Mouse (Mus musculus): ENCODE results near the gene Cabp4. TPM values are rescaled to one million over a fixed set of nuclear protein-coding genes. Genes with fewer than 3 reads are reported as not detected.

Gene Cabp4
- polyA plus RNA-seq, 1 experiment from 2014 or later: not detected

GRCm38 (mm10) chr19:4169810-4170209, 26.0 kb upstream of the Cabp4 start:
- Histone ChIP-seq H3K9me3 (ENCODE audit: control insufficient read depth, low read length) (no peaks in the 10 kb centered on the region), H3K4me3 (ENCODE audit: low read depth, low read length) (peak overlapping the region; percentile 33), H3K4me2 (ENCODE audit: low read length) (peak overlapping the region; percentile 69), H3K27ac (ENCODE audit: low read depth) (peak overlapping the region; percentile 81), H3K36me3 (ENCODE audit: control insufficient read depth, insufficient read depth, low read length) (no peaks in the 10 kb centered on the region), H3K4me1 (replicated peaks; ENCODE audit: control insufficient read depth, insufficient read depth, low read length) (peaks cover 6% of the 10 kb centered on the region; the same call in 1 of the 2 replicates), H3K9ac (ENCODE audit: low read length) (peak overlapping the region; percentile 60), H3K27me3 (replicated peaks; ENCODE audit: control insufficient read depth, insufficient read depth, low read length) (no peaks in the 10 kb centered on the region)
- ATAC-seq (replicated peaks; ENCODE audit: low FRiP score, low TSS enrichment, low read depth) (peak; percentile 54), DNase-seq (ENCODE audit: low spot score) (no peak)
- 6% methylated on average over 27 of the region's 27 CpGs for WGBS

- ATAC-seq (replicated peaks; ENCODE audit: low FRiP score, low TSS enrichment, low read depth) (peak; percentile 95), DNase-seq (ENCODE audit: low spot score) (peak; percentile 99)
- WGBS: under 1% methylated on average over 43 of the region's 43 CpGs
- Histone ChIP-seq H3K36me3 (ENCODE audit: control insufficient read depth, insufficient read depth, low read length) (no peaks in the 10 kb centered on the region), H3K27me3 (replicated peaks; ENCODE audit: control insufficient read depth, insufficient read depth, low read length) (no peaks in the 10 kb centered on the region), H3K27ac (ENCODE audit: low read depth) (peak overlapping the region; percentile 81), H3K9ac (ENCODE audit: low read length) (peak overlapping the region; percentile 60), H3K4me1 (replicated peaks; ENCODE audit: control insufficient read depth, insufficient read depth, low read length) (peaks cover 6% of the 10 kb centered on the region; the same call in 1 of the 2 replicates), H3K9me3 (ENCODE audit: control insufficient read depth, low read length) (no peaks in the 10 kb centered on the region), H3K4me2 (ENCODE audit: low read length) (peak overlapping the region; percentile 69), H3K4me3 (ENCODE audit: low read depth, low read length) (peak overlapping the region; percentile 33)
Observed at GRCm38 (mm10) chr19:4169378-4169784, 25.5 kb upstream of the Cabp4 start.

GRCm38 (mm10) chr19:4166678-4167476, 23.0 kb upstream of the Cabp4 start:
- ATAC-seq (replicated peaks; ENCODE audit: low FRiP score, low TSS enrichment, low read depth) (no peak), DNase-seq (ENCODE audit: low spot score) (no peak)
- Histone ChIP-seq H3K36me3 (ENCODE audit: control insufficient read depth, insufficient read depth, low read length) (0 out of 2 replicates have a peak, but pooled peaks cover under 1% of the 10 kb centered on the region), H3K27me3 (replicated peaks; ENCODE audit: control insufficient read depth, insufficient read depth, low read length) (no peaks in the 10 kb centered on the region), H3K27ac (ENCODE audit: low read depth) (no peak overlapping the region), H3K4me1 (replicated peaks; ENCODE audit: control insufficient read depth, insufficient read depth, low read length) (peaks cover 19% of the 10 kb centered on the region), H3K4me2 (ENCODE audit: low read length) (no peak overlapping the region), H3K9me3 (ENCODE audit: control insufficient read depth, low read length) (no peaks in the 10 kb centered on the region), H3K9ac (ENCODE audit: low read length) (no peak overlapping the region), H3K4me3 (ENCODE audit: low read depth, low read length) (no peak overlapping the region)
- 78% methylated on average over 9 of the region's 9 CpGs for WGBS

GRCm38 (mm10) chr19:4164721-4165120, 20.9 kb upstream of the Cabp4 start:
- Histone ChIP-seq H3K9ac (ENCODE audit: low read length) (no peak overlapping the region), H3K27ac (ENCODE audit: low read depth) (no peak overlapping the region), H3K27me3 (replicated peaks; ENCODE audit: control insufficient read depth, insufficient read depth, low read length) (no peaks in the 10 kb centered on the region), H3K9me3 (ENCODE audit: control insufficient read depth, low read length) (no peaks in the 10 kb centered on the region), H3K4me3 (ENCODE audit: low read depth, low read length) (no peak overlapping the region), H3K36me3 (ENCODE audit: control insufficient read depth, insufficient read depth, low read length) (peaks cover 17% of the 10 kb centered on the region), H3K4me2 (ENCODE audit: low read length) (no peak overlapping the region), H3K4me1 (replicated peaks; ENCODE audit: control insufficient read depth, insufficient read depth, low read length) (peaks cover 12% of the 10 kb centered on the region)
- DNase-seq (ENCODE audit: low spot score): no peak
- ATAC-seq (replicated peaks; ENCODE audit: low FRiP score, low TSS enrichment, low read depth): no peak
- 85% methylated on average over 2 of the region's 2 CpGs for WGBS

GRCm38 (mm10) chr19:4164100-4164499, 20.3 kb upstream of the Cabp4 start:
- WGBS: 72% methylated on average over 3 of the region's 3 CpGs
- no peak overlapping the region for H3K9ac ChIP-seq (ENCODE audit: low read length)
- ATAC-seq (replicated peaks; ENCODE audit: low FRiP score, low TSS enrichment, low read depth) (no peak), DNase-seq (ENCODE audit: low spot score) (no peak)
- no peaks in the 10 kb centered on the region for H3K27me3 ChIP-seq (replicated peaks; ENCODE audit: control insufficient read depth, insufficient read depth, low read length)
- peaks cover 23% of the 10 kb centered on the region for H3K36me3 ChIP-seq (ENCODE audit: control insufficient read depth, insufficient read depth, low read length)
- peaks cover 12% of the 10 kb centered on the region for H3K4me1 ChIP-seq (replicated peaks; ENCODE audit: control insufficient read depth, insufficient read depth, low read length)
- no peak overlapping the region for H3K4me3 ChIP-seq (ENCODE audit: low read depth, low read length)
- no peak overlapping the region for H3K4me2 ChIP-seq (ENCODE audit: low read length)
- H3K27ac ChIP-seq (ENCODE audit: low read depth): no peak overlapping the region
- no peaks in the 10 kb centered on the region for H3K9me3 ChIP-seq (ENCODE audit: control insufficient read depth, low read length)

GRCm38 (mm10) chr19:4163543-4163887, 19.7 kb upstream of the Cabp4 start:
- Histone ChIP-seq H3K36me3 (ENCODE audit: control insufficient read depth, insufficient read depth, low read length) (peaks cover 28% of the 10 kb centered on the region), H3K27ac (ENCODE audit: low read depth) (peak overlapping the region; percentile 19; the same call in 1 of the 2 replicates), H3K4me2 (ENCODE audit: low read length) (peak overlapping the region; percentile 89), H3K4me1 (replicated peaks; ENCODE audit: control insufficient read depth, insufficient read depth, low read length) (peaks cover 12% of the 10 kb centered on the region), H3K4me3 (ENCODE audit: low read depth, low read length) (peak overlapping the region; percentile 81), H3K27me3 (replicated peaks; ENCODE audit: control insufficient read depth, insufficient read depth, low read length) (no peaks in the 10 kb centered on the region), H3K9me3 (ENCODE audit: control insufficient read depth, low read length) (no peaks in the 10 kb centered on the region), H3K9ac (ENCODE audit: low read length) (peak overlapping the region; percentile 70)
- DNase-seq (ENCODE audit: low spot score): no peak
- peak; percentile 4; the same call in 1 of the 2 replicates for ATAC-seq (replicated peaks; ENCODE audit: low FRiP score, low TSS enrichment, low read depth)
- WGBS: 33% methylated on average over 4 of the region's 4 CpGs

- peak; percentile 86 for ATAC-seq (replicated peaks; ENCODE audit: low FRiP score, low TSS enrichment, low read depth)
- no peaks in the 10 kb centered on the region for H3K9me3 ChIP-seq (ENCODE audit: control insufficient read depth, low read length)
- peak within 1 kb of the TSS; percentile 70 for H3K9ac ChIP-seq (ENCODE audit: low read length)
- peak within 1 kb of the TSS; percentile 81 for H3K4me3 ChIP-seq (ENCODE audit: low read depth, low read length)
- 7% methylated on average over 42 of the region's 42 CpGs for WGBS
- peaks cover 34% of the 10 kb centered on the region for H3K36me3 ChIP-seq (ENCODE audit: control insufficient read depth, insufficient read depth, low read length)
- H3K27me3 ChIP-seq (replicated peaks; ENCODE audit: control insufficient read depth, insufficient read depth, low read length): no peaks in the 10 kb centered on the region
- peaks cover 12% of the 10 kb centered on the region for H3K4me1 ChIP-seq (replicated peaks; ENCODE audit: control insufficient read depth, insufficient read depth, low read length)
- peak within 1 kb of the TSS; percentile 89 for H3K4me2 ChIP-seq (ENCODE audit: low read length)
- peak; percentile 98 for DNase-seq (ENCODE audit: low spot score)
- peak within 1 kb of the TSS; percentile 19; the same call in 1 of the 2 replicates for H3K27ac ChIP-seq (ENCODE audit: low read depth)
Observed at GRCm38 (mm10) chr19:4162646-4163542, 19.1 kb upstream of the Cabp4 start, which contains the start of gene Rps6kb2. Gene Rps6kb2, minus strand, starts transcription at chr19:4163354.

GRCm38 (mm10) chr19:4159049-4159448, 15.2 kb upstream of the Cabp4 start:
- ATAC-seq (replicated peaks; ENCODE audit: low FRiP score, low TSS enrichment, low read depth): no peak
- Histone ChIP-seq H3K4me1 (replicated peaks; ENCODE audit: control insufficient read depth, insufficient read depth, low read length) (peaks cover 11% of the 10 kb centered on the region), H3K27me3 (replicated peaks; ENCODE audit: control insufficient read depth, insufficient read depth, low read length) (no peaks in the 10 kb centered on the region), H3K9ac (ENCODE audit: low read length) (no peak overlapping the region), H3K9me3 (ENCODE audit: control insufficient read depth, low read length) (no peaks in the 10 kb centered on the region), H3K4me3 (ENCODE audit: low read depth, low read length) (no peak overlapping the region), H3K4me2 (ENCODE audit: low read length) (no peak overlapping the region), H3K27ac (ENCODE audit: low read depth) (no peak overlapping the region), H3K36me3 (ENCODE audit: control insufficient read depth, insufficient read depth, low read length) (peaks cover 55% of the 10 kb centered on the region)
- WGBS: 92% methylated on average over 8 of the region's 8 CpGs
- no peak for DNase-seq (ENCODE audit: low spot score)
